Mouse (Mus musculus) lung, adult 2 months (tissue): Measurements from ENCODE around the gene Ptprm. TPM values are rescaled to one million over a fixed set of nuclear protein-coding genes. Genes with fewer than 3 reads are reported as not detected.

ENCODE experiments used
- DNase-seq: peaks from one replicate; pipeline ENCODE4 v3.0.0; 2022
- H3K4me1 ChIP-seq: fragments of 200-500 bp; 2 replicates; pipeline ENCODE4 v1.6.1; 2011; ENCODE audit warnings: low read length; ENCODE audit not compliant: control insufficient read depth, insufficient read depth
- H3K4me3 ChIP-seq: fragments of 200-500 bp; replicated peaks from 2 replicates; pipeline ENCODE3; 2011; ENCODE audit warnings: low read depth, mild to moderate bottlenecking, control low read depth, low read length; ENCODE audit errors: extremely low read depth
- CTCF ChIP-seq: fragments of 200-500 bp; IDR thresholded peaks from 2 replicates; pipeline ENCODE4 v1.5.1; 2011; ENCODE audit warnings: mild to moderate bottlenecking, low read length, control low read depth; ENCODE audit not compliant: insufficient read depth
- POLR2A ChIP-seq: fragments of 200-500 bp; IDR thresholded peaks from 2 replicates; pipeline ENCODE4 v1.6.1; 2011; ENCODE audit warnings: low read depth, mild to moderate bottlenecking, control low read depth, low read length, borderline replicate concordance; ENCODE audit errors: extremely low read depth
- WGBS: fragments of 180-500 bp; shearing (Covaris S2); methylation state at CpG from one replicate; pipeline ENCODE4 v1.1.7; 2018; 5-methylcytosine and 5-hydroxymethylcytosine counted together
- polyA plus RNA-seq: library from polyadenylated mRNA; depleted of rRNA; stranded (reverse); fragments of >200 nt; gene quantifications from 2 replicates; pipeline ENCODE4 v1.2.3, GENCODE M21; 2012

Gene Ptprm
- polyA plus RNA-seq, 1 experiment = 69.9 TPM

- Histone ChIP-seq H3K4me1 (peaks cover 8% of the 10 kb centered on the region), H3K4me3 (no peak overlapping the region)
- WGBS = 71% methylated on average over 5 of the region's 5 CpGs
- DNase-seq = no peak
- TF ChIP-seq POLR2A = no peak
- TF ChIP-seq CTCF = no peak
These were observed 145.7 kb downstream of the Ptprm start for GRCm38 (mm10) chr17:67208600-67208999.

- no peak for DNase-seq
- Histone ChIP-seq H3K4me3 (no peak overlapping the region), H3K4me1 (peaks cover 4% of the 10 kb centered on the region; the same call in 1 of the 2 replicates)
- TF ChIP-seq POLR2A = no peak
- TF ChIP-seq CTCF = no peak
- WGBS = 85% methylated on average over 4 of the region's 4 CpGs
These were observed 147.3 kb downstream of the Ptprm start for GRCm38 (mm10) chr17:67206984-67207383.

GRCm38 (mm10) chr17:67201151-67201550 is 153.1 kb downstream of the Ptprm start:
- peaks cover 5% of the 10 kb centered on the region for H3K4me1 ChIP-seq
- no peak for DNase-seq
- WGBS = 73% methylated on average over 7 of the region's 7 CpGs
- no peak overlapping the region for H3K4me3 ChIP-seq
- TF ChIP-seq CTCF = no peak
- TF ChIP-seq POLR2A = no peak

DNA sequence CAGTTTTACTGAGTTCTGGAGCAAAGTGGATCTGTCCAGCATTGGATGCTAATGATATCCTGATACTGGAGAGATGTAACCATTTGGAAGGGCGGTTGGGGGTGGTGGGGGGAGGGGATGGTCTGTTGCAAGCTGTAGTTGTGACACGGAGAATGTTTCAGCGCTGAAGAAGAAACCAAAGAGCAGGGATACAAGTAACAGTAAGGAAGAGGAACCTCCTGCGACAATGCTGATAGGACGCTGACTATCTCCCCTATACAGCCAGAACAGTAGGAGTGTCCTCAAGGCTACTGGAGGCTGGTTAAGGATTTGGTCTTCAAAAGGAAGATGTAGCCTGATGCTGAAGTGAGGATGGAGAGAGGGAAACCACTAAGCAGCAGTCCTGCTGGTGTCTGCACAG is 160.5 kb downstream of the Ptprm start:
- Histone ChIP-seq H3K4me1 (peaks cover 5% of the 10 kb centered on the region), H3K4me3 (no peak overlapping the region)
- no peak for DNase-seq
- TF ChIP-seq POLR2A (no peak), CTCF (no peak)
- 61% methylated on average over 5 of the region's 5 CpGs for whole genome bisulfite sequencing

- 53% methylated on average over 2 of the region's 2 CpGs for WGBS
- no peak for DNase-seq
- no peak overlapping the region for H3K4me3 ChIP-seq
- TF ChIP-seq POLR2A (no peak), CTCF (no peak)
- H3K4me1 ChIP-seq = peaks cover 2% of the 10 kb centered on the region; the same call in 1 of the 2 replicates
These were observed 165.7 kb downstream of the Ptprm start for GRCm38 (mm10) chr17:67188514-67188913.

DNA sequence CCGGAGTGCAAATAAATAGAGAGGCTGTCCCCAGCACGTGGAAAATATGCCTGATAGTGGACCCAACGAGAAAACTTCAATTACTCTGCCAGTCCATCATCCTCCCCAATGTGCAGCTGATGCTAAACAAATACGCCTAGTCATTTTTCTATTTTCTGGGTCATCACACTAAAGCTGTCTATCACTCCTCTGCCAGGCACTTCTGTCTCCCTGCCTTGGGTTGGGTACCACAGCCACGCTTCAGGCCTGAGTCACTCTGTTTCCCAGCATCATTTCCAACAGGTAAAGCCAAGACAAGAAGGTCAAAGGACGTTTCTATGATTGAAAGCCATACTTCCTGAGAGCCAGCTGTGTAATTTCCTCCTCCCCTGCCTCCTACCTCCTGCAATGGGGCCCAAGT is 167.4 kb downstream of the Ptprm start:
- DNase-seq = no peak
- Histone ChIP-seq H3K4me3 (no peak overlapping the region), H3K4me1 (peaks cover 2% of the 10 kb centered on the region; the same call in 1 of the 2 replicates)
- TF ChIP-seq POLR2A = no peak
- TF ChIP-seq CTCF = no peak
- 48% methylated on average over 6 of the region's 6 CpGs for WGBS

GRCm38 (mm10) chr17:67185942-67186341 is 168.3 kb downstream of the Ptprm start:
- no peak overlapping the region for H3K4me3 ChIP-seq
- 87% methylated on average over 6 of the region's 6 CpGs for WGBS

GRCm38 (mm10) chr17:67179446-67179845 is 174.8 kb downstream of the Ptprm start:
- 74% methylated on average over 1 of the region's 1 CpGs for WGBS
- no peak for TF ChIP-seq CTCF
- TF ChIP-seq POLR2A = no peak
- Histone ChIP-seq H3K4me1 (peaks cover 4% of the 10 kb centered on the region; the same call in 1 of the 2 replicates), H3K4me3 (no peak overlapping the region)
- no peak for DNase-seq

More at GRCm38 (mm10) chr17:67185942-67186341, 168.3 kb downstream of the Ptprm start:
- TF ChIP-seq POLR2A (no peak), CTCF (no peak)
- peaks cover 2% of the 10 kb centered on the region; the same call in 1 of the 2 replicates for H3K4me1 ChIP-seq
- no peak for DNase-seq

DNA sequence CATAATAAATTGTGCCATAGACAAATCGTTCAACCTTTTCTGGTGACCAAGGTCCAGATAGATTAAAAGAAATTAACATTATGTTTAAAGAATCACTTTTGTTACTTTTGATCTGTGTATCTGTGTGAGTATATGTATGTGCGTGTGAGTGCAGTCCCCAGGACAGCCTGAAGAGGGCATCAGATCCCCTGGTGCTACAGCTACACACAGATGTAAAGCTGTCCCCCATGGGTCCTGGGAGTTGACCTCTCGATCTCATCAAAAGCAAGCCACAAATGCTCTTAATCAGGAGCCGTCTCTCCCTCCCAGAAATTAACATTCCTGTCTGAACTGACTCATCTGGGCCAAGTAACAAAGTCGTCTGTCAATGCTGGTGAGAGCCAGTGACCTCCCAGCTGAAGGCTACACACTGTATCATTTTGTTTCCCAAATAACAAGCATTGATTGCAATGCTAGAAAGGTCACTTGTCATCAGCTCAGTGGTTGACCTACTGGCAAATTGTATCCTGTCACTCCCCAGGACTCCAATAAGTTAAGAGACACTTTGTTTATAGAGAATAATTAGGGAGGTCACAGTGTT is 175.5 kb downstream of the Ptprm start:
- TF ChIP-seq CTCF (peak; percentile 38), POLR2A (no peak)
- 70% methylated on average over 5 of the region's 5 CpGs for WGBS

DNA sequence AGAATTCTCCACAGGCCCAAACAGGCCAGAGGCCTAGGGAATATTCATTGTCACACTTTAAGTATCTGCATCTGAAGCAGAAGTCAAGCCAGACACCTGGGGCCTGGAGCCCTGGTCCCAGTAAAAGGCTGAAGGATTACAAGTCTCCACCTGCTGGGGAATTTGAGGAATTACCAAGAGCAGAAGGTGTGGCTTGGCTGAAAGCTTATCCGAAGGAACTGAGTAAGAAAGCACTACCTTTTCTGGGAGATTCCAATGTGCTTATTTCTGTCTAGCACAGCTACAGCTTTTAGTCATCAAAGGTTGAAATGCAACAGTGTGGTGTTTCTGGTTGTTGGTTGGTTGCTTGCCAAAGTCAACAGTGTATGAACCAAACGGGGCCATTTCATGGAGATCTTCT is 178.4 kb downstream of the Ptprm start:
- TF ChIP-seq POLR2A (no peak), CTCF (peak; percentile 42)
- 28% methylated on average over 2 of the region's 2 CpGs for WGBS
- H3K4me3 ChIP-seq = no peak overlapping the region
- peaks cover 6% of the 10 kb centered on the region for H3K4me1 ChIP-seq
- DNase-seq = peak; percentile 34

More for the DNA sequence above, 175.5 kb downstream of the Ptprm start:
- DNase-seq = no peak
- H3K4me1 ChIP-seq = peaks cover 4% of the 10 kb centered on the region; the same call in 1 of the 2 replicates
- no peak overlapping the region for H3K4me3 ChIP-seq
